Mouse (Mus musculus) effector memory CD4-positive, alpha-beta T cell, adult 5 months (primary cell): ENCODE results near the gene Lctl. TPM values are rescaled to one million over a fixed set of nuclear protein-coding genes. Genes with fewer than 3 reads are reported as not detected.

Source experiments
- polyA plus RNA-seq: library from polyadenylated mRNA; unstranded; fragments of 100-300 nt; shearing (Covaris generic); gene quantifications from one replicate; pipeline ENCODE4 v1.2.1, GENCODE M21; 2017

Lctl gene
- polyA plus RNA-seq, result not detected

DNA sequence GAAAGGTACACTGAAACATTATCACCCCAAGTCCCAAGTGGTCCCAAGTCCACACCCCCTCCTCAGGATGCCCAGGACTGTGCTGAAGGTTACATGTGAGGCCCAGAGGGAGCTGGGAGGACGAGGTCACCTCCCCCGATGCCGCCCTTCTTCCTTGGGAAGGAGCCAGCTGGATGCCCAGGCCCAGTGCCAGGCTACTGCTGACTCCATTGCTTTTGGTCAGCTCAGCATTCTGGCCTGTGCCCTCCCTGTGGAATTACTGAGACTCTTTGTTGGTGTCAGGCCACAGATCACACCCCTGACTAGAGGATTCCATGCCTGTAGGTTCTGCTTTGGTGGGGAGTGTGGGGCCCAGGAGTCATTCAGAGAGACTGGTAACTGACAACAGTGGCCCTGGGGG lies at the start of gene Lctl:
TSS of gene Lctl (plus strand) at position 272 of the 400 bp plus-strand sequence.

GRCm38 (mm10) chr9:64172816-64173665 lies 56.1 kb downstream of the Lctl start, which contains the start of the genes Zwilch and Rpl4:
TSS of gene Zwilch (minus strand) at chr9:64173104.
TSS of gene Rpl4 (plus strand) at chr9:64173375.

GRCm38 (mm10) chr9:64178974-64179646 lies 62.2 kb downstream of the Lctl start, which contains the start of gene Snapc5:
TSS of gene Snapc5 (plus strand) at chr9:64179274.

Other genes with a start within 250 kb of the Lctl start
- gene Smad6, start 95.1 kb upstream of the Lctl start, polyA plus RNA-seq, result not detected
- 3.1 TPM for gene Zwilch, start 56.0 kb downstream of the Lctl start, polyA plus RNA-seq
- gene Rpl4, start 56.2 kb downstream of the Lctl start, polyA plus RNA-seq, result 1,720 TPM
- 32.1 TPM for gene Snapc5, start 62.1 kb downstream of the Lctl start, polyA plus RNA-seq
- 9.5 TPM for gene Uchl4, start 118.1 kb downstream of the Lctl start, polyA plus RNA-seq
- 77.4 TPM for gene Map2k1, start 136.5 kb downstream of the Lctl start, polyA plus RNA-seq
- gene Tipin, start 164.4 kb downstream of the Lctl start, polyA plus RNA-seq, result 26.2 TPM
- 15.9 TPM for gene Dis3l, start 224.1 kb downstream of the Lctl start, polyA plus RNA-seq